Mouse (Mus musculus): ENCODE data around the gene Dapk1. TPM values are rescaled to one million over a fixed set of nuclear protein-coding genes. Genes with fewer than 3 reads are reported as not detected.

Dapk1 gene
- polyA plus RNA-seq, 1 experiment = 0.52 TPM

DNA sequence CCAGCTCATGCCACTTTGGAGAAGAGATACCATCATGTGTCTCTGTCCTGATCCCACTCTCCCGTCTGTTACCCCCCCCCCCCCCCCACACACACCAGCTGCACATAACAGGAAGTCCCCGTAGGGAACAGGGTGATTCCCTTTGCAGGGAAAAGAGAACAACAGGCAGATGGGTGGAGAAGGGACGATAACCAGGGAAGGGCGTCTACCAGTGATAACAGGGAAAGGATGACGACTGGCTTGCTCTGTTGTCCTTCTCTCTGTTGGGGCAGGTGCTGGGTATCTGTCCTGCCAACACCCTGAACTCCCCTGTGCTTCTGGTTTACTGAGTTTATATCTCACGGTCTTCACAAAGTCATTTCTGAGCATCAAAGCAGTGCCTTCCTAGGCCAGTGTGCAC is 18.0 kb downstream of the Dapk1 start:
- Histone ChIP-seq H3K79me2 (ENCODE audit: control insufficient read depth, insufficient read depth) (no peaks in the 10 kb centered on the region), H3K36me3 (ENCODE audit: control insufficient read depth, insufficient read depth) (no peaks in the 10 kb centered on the region), H3K27me3 (ENCODE audit: control insufficient read depth, insufficient read depth, insufficient read length) (peaks cover 8% of the 10 kb centered on the region), H3K4me2 (ENCODE audit: low read depth) (no peak overlapping the region), H3K4me3 (no peak overlapping the region), H3ac (ENCODE audit: control insufficient read depth, insufficient read length) (no peak overlapping the region)
- TF ChIP-seq MYOG (IDR thresholded peaks at IDR 0.05; ENCODE audit: control insufficient read depth in 1 of 3, insufficient read depth in 1 of 3, insufficient read length in 2 of 3, low read depth in 2 of 3) (no peak), TCF3 (IDR thresholded peaks at IDR 0.05; ENCODE audit: insufficient read length, low read depth) (no peak), TCF12 (IDR thresholded peaks at IDR 0.05; ENCODE audit: insufficient read depth, poor library complexity, severe bottlenecking) (no peak)

DNA sequence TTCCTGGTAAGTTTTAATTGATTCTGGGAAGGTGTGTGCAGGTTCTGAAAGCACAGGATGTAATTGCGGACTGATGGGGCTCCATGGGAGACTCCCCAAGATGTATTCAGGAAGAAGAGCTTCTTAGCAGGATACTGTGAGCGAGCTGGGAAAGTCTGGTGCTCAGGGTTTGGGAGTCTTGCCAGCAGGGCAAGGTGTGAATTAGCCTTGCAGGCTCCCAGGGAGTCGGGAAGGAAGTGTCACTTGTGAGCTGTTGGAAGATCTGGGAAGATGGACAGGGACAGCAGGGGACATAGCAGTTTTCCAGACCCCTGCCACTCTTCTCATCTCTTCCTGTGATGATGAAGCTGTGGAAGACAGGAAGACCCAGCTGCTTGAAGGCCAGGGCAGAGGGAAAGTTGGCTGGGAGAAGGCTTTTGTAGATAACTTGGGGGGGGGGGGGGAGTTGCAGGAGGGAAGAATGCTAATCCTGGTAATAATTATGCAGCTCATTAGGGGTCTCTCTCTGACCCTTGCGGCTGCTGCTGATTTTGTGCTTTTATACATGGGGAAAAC is 19.7 kb downstream of the Dapk1 start:
- H3ac ChIP-seq (ENCODE audit: control insufficient read depth, insufficient read length) = no peak overlapping the region
- H3K36me3 ChIP-seq (ENCODE audit: control insufficient read depth, insufficient read depth) = no peaks in the 10 kb centered on the region
- H3K79me2 ChIP-seq (ENCODE audit: control insufficient read depth, insufficient read depth) = no peaks in the 10 kb centered on the region
- no peak overlapping the region for H3K4me2 ChIP-seq (ENCODE audit: low read depth)
- TF ChIP-seq MAX (IDR thresholded peaks at IDR 0.05; ENCODE audit: low read depth) (no peak), TCF3 (IDR thresholded peaks at IDR 0.05; ENCODE audit: insufficient read length, low read depth) (no peak), SRF (IDR thresholded peaks at IDR 0.05; ENCODE audit: control insufficient read depth, insufficient read length, low read depth) (no peak), REST (IDR thresholded peaks at IDR 0.05; ENCODE audit: insufficient read depth, insufficient read length) (no peak), E2F4 (IDR thresholded peaks at IDR 0.05; ENCODE audit: insufficient read depth) (no peak), MYOD1 (IDR thresholded peaks at IDR 0.05; ENCODE audit: control insufficient read depth in 1 of 3, insufficient read length in 2 of 3, low read depth in 2 of 3) (no peak), CEBPB (IDR thresholded peaks at IDR 0.05; ENCODE audit: insufficient read depth, poor library complexity, severe bottlenecking) (no peak), POLR2A (IDR thresholded peaks at IDR 0.05; ENCODE audit: insufficient read length, low read depth) (no peak), USF1 (IDR thresholded peaks at IDR 0.05; ENCODE audit: low read depth) (no peak), POLR2AphosphoS2 (IDR thresholded peaks at IDR 0.05; ENCODE audit: insufficient read length, low read depth) (no peak), TCF12 (IDR thresholded peaks at IDR 0.05; ENCODE audit: insufficient read depth, poor library complexity, severe bottlenecking) (no peak)
- peaks cover 8% of the 10 kb centered on the region for H3K27me3 ChIP-seq (ENCODE audit: control insufficient read depth, insufficient read depth, insufficient read length)
- H3K4me3 ChIP-seq = no peak overlapping the region

DNA sequence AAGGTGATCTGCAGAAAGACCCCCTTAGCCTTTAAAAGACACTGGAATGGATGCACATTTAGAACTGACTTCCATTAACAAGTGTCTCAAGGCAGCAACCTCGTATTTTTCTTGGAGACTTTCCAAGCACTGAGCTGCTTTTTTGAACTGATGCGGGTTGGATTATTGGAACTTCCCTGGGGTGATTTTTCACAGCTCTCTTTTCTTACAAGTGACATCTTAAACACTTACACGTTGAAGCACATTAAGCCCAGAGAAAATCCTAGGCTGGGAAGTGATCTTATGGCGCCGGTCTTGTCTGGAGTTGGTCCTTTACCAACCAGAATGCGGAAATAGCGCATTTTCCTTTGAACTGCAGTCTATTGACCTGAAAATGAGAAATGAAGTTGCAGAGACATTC is 23.8 kb downstream of the Dapk1 start:
- TF ChIP-seq E2F4 (IDR thresholded peaks at IDR 0.05; ENCODE audit: insufficient read depth) (no peak), POLR2AphosphoS2 (IDR thresholded peaks at IDR 0.05; ENCODE audit: insufficient read length, low read depth) (no peak), MAX (IDR thresholded peaks at IDR 0.05; ENCODE audit: low read depth) (no peak), TCF12 (IDR thresholded peaks at IDR 0.05; ENCODE audit: insufficient read depth, poor library complexity, severe bottlenecking) (no peak), SRF (IDR thresholded peaks at IDR 0.05; ENCODE audit: control insufficient read depth, insufficient read length, low read depth) (no peak), REST (IDR thresholded peaks at IDR 0.05; ENCODE audit: insufficient read depth, insufficient read length) (no peak), MYOG (IDR thresholded peaks at IDR 0.05; ENCODE audit: control insufficient read depth in 1 of 3, insufficient read depth in 1 of 3, insufficient read length in 2 of 3, low read depth in 2 of 3) (no peak), USF1 (IDR thresholded peaks at IDR 0.05; ENCODE audit: low read depth) (no peak), TCF3 (IDR thresholded peaks at IDR 0.05; ENCODE audit: insufficient read length, low read depth) (no peak)
- no peaks in the 10 kb centered on the region for H3K79me2 ChIP-seq (ENCODE audit: control insufficient read depth, insufficient read depth)
- H3K36me3 ChIP-seq (ENCODE audit: control insufficient read depth, insufficient read depth) = no peaks in the 10 kb centered on the region
- H3ac ChIP-seq (ENCODE audit: control insufficient read depth, insufficient read length) = no peak overlapping the region
- no peaks in the 10 kb centered on the region for H3K27me3 ChIP-seq (ENCODE audit: control insufficient read depth, insufficient read depth, insufficient read length)
- no peak overlapping the region for H3K4me3 ChIP-seq
- no peak overlapping the region for H3K4me2 ChIP-seq (ENCODE audit: low read depth)

DNA sequence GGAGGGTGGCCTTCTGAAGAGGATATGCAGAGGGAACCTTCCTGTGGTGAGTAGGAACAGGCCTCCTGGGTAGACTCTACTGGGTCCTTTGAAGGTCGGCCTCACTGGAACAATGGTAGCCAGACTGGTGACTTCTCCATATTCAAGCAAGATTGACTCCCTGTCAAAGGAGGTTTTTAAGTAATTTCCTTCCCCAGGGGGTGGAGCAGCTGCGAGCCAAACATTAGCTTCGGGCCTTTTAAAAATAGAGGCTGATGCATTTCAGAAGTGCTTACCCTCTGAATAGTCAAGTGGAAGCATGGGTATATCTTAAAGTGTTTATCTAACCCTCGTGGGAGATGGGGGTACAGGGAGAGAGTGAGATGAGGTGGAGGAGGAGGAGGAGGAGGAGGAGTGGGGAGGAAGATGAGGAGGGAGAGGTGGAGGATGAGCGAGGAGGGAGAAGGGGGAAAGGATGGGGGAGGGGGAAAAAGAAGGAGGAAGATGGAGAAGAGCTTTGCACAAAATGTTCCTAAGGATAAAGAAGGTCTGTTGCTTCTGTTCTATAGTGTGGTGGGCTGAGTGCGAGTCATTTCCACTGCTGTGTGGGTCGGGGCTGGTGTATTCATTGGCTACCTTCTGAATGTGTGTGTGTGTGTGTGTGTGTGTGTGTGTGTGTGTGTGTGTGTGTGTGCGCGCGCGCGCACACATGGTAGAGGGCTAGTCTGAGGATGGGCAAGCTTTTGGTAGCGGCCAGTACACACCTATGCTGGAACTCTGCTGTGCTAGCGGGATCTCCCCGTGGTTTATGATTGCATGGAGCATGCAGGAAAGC is 26.3 kb downstream of the Dapk1 start:
- Histone ChIP-seq H3K4me2 (ENCODE audit: low read depth) (no peak overlapping the region), H3ac (ENCODE audit: control insufficient read depth, insufficient read length) (no peak overlapping the region), H3K79me2 (ENCODE audit: control insufficient read depth, insufficient read depth) (no peaks in the 10 kb centered on the region), H3K4me3 (no peak overlapping the region), H3K36me3 (ENCODE audit: control insufficient read depth, insufficient read depth) (no peaks in the 10 kb centered on the region), H3K27me3 (ENCODE audit: control insufficient read depth, insufficient read depth, insufficient read length) (no peaks in the 10 kb centered on the region)
- TF ChIP-seq SRF (IDR thresholded peaks at IDR 0.05; ENCODE audit: control insufficient read depth, insufficient read length, low read depth) = no peak
- TF ChIP-seq E2F4 (IDR thresholded peaks at IDR 0.05; ENCODE audit: insufficient read depth) = no peak
- no peak for TF ChIP-seq USF1 (IDR thresholded peaks at IDR 0.05; ENCODE audit: low read depth)
- TF ChIP-seq MYOG (IDR thresholded peaks at IDR 0.05; ENCODE audit: control insufficient read depth in 1 of 3, insufficient read depth in 1 of 3, insufficient read length in 2 of 3, low read depth in 2 of 3) = no peak
- TF ChIP-seq POLR2AphosphoS2 (IDR thresholded peaks at IDR 0.05; ENCODE audit: insufficient read length, low read depth) = no peak
- no peak for TF ChIP-seq TCF12 (IDR thresholded peaks at IDR 0.05; ENCODE audit: insufficient read depth, poor library complexity, severe bottlenecking)
- TF ChIP-seq TCF3 (IDR thresholded peaks at IDR 0.05; ENCODE audit: insufficient read length, low read depth) = no peak
- TF ChIP-seq POLR2A (IDR thresholded peaks at IDR 0.05; ENCODE audit: insufficient read length, low read depth) = no peak
- TF ChIP-seq CEBPB (IDR thresholded peaks at IDR 0.05; ENCODE audit: insufficient read depth, poor library complexity, severe bottlenecking) = no peak
- no peak for TF ChIP-seq MAX (IDR thresholded peaks at IDR 0.05; ENCODE audit: low read depth)

DNA sequence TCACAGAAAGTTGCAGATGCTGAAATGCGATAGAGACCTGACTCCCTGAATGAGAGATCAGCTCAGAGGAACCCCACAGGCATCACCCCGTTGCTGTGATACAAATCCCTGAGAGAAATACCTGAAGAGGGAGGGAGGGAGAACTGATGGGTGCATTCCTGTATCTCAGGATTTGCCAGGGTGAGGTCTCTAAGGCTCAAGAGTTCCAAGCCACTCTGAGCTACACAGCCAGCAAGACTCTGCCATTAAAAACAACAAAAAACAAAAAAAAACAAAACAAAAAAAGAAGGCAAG is 26.9 kb downstream of the Dapk1 start:
- Histone ChIP-seq H3K79me2 (ENCODE audit: control insufficient read depth, insufficient read depth) (no peaks in the 10 kb centered on the region), H3K36me3 (ENCODE audit: control insufficient read depth, insufficient read depth) (no peaks in the 10 kb centered on the region), H3ac (ENCODE audit: control insufficient read depth, insufficient read length) (no peak overlapping the region), H3K4me2 (ENCODE audit: low read depth) (no peak overlapping the region), H3K27me3 (ENCODE audit: control insufficient read depth, insufficient read depth, insufficient read length) (no peaks in the 10 kb centered on the region), H3K4me3 (no peak overlapping the region)
- TF ChIP-seq USF1 (IDR thresholded peaks at IDR 0.05; ENCODE audit: low read depth) (no peak), MAX (IDR thresholded peaks at IDR 0.05; ENCODE audit: low read depth) (no peak), CEBPB (IDR thresholded peaks at IDR 0.05; ENCODE audit: insufficient read depth, poor library complexity, severe bottlenecking) (no peak), MYOD1 (IDR thresholded peaks at IDR 0.05; ENCODE audit: control insufficient read depth in 1 of 3, insufficient read length in 2 of 3, low read depth in 2 of 3) (no peak), REST (IDR thresholded peaks at IDR 0.05; ENCODE audit: insufficient read depth, insufficient read length) (no peak), SRF (IDR thresholded peaks at IDR 0.05; ENCODE audit: control insufficient read depth, insufficient read length, low read depth) (no peak)
